Mouse (Mus musculus) bone marrow macrophage, adult 2 months (primary cell): ENCODE results near the gene Pgls.

Experiments
- CTCF ChIP-seq: IDR thresholded peaks from 2 replicates; pipeline ENCODE4 v1.5.1; 2012; ENCODE audit warnings: low read depth, mild to moderate bottlenecking, low read length, moderate library complexity
- POLR2A ChIP-seq: IDR thresholded peaks from 2 replicates; pipeline ENCODE4 v1.6.1; 2012; ENCODE audit warnings: mild to moderate bottlenecking, low read depth, low read length, borderline replicate concordance

DNA sequence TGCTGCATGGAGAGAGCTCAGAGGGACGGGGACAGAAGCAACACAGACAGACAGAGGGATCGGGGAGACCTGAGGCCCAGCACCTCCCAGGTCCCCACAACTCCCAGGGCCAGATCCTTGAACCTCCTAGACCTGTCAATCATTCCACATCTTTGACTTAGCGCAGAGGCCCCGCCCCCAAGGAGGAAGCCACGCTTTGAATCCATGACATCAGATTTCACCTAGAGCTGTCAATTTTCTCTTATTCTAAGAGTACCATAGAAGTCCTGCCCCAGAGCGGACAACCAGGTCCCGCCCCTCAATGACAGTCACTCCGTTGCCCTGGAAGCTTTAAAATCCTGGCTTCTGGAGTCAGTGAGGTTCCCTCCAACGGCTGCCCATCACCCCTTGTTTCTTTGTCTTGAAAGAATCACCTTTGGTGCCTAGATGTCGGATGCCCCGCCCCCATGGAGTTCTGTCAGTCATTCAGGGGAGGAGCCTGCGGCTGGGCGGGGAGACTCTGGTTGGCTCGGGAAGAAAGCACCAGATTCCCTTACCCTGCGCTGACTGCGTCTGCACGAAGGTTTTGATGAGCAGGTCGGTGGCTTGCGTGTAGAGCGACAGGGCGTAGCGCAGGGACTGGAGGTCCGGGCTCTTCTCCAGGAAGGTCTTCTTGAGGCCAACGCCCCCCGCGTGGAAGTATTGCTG lies 42.1 kb downstream of the Pgls start:
- no peak for TF ChIP-seq CTCF
- TF ChIP-seq POLR2A, result no peak
